Mouse (Mus musculus): ENCODE data around the gene Nbea.

DNA sequence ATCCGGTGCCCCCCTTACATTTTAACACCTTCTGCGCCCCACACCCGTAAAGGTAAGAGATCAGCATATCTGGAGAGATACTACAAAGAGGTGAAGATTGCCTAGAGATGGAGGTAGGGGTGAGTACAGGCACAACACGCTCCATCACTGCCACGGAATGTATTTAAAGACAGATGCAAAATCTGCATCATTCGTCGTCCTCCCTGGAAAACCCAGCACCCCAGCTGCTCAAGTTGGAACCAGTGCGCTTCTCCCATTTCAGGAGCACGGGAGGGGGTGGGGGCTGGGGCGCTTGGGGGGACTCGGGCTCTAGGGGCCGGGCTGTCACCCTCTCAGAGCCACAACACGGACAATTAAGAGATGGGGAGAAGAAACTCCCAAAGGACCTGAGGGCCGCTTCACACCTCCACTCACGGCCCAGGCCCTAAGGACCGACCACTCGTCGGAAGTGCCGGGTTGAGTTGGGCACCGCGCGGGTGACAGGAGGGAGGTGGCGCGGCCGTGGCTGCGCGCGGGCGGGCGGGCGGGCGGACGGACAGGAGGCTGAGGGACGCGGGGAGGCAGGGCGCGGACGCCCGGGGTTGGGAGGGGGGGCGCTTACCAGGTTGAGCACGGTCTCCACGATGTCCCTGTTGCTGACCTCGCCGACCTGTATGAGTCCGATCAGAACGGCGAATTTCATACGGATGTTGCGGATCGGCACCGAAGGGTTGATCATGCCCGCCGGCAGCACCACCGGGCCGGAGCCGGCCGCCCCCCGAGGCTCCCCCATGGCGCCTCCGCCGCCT, 936 bp downstream of the Nbea start:
- TF ChIP-seq GATA2 (IDR thresholded peaks at IDR 0.05; ENCODE audit: borderline replicate concordance, low read depth, low read length): no peak
- TF ChIP-seq CTCF (IDR thresholded peaks at IDR 0.05; ENCODE audit: low read depth, low read length): no peak
- no peak for TF ChIP-seq TAL1 (conservative IDR thresholded peaks at IDR 0.05; ENCODE audit: low read depth, low read length)
- no peak for TF ChIP-seq GATA1 (IDR thresholded peaks at IDR 0.05; ENCODE audit: borderline replicate concordance, low read length)
